Mouse (Mus musculus) stomach, postnatal 0 days (tissue): Measurements from ENCODE around the gene Ptgfrn. TPM values are rescaled to one million over a fixed set of nuclear protein-coding genes. Genes with fewer than 3 reads are reported as not detected.

Source experiments
- ATAC-seq: fragments of 200-750 bp; cut with Nextera tagmentation; 2 replicates; pipeline ENCODE4 v1.8.0; 2017; ENCODE audit not compliant: low FRiP score, low TSS enrichment
- DNase-seq: peaks from one replicate; pipeline ENCODE4 v3.0.0-alpha.2; 2016; ENCODE audit warnings: low spot score
- H3K27ac ChIP-seq: fragments of 300-500 bp; sonication (generic); replicated peaks from 2 replicates; pipeline ENCODE4 v1.5.1; 2014; ENCODE audit warnings: mild to moderate bottlenecking, control low read depth
- H3K27me3 ChIP-seq: fragments of 300-500 bp; sonication (generic); 2 replicates; pipeline ENCODE4 v1.6.1; 2014; ENCODE audit warnings: low read length; ENCODE audit not compliant: control insufficient read depth, insufficient read depth
- H3K36me3 ChIP-seq: fragments of 300-500 bp; sonication (generic); 2 replicates; pipeline ENCODE4 v1.6.1; 2014; ENCODE audit warnings: low read length, mixed read lengths; ENCODE audit not compliant: control insufficient read depth, insufficient read depth
- H3K4me1 ChIP-seq: fragments of 300-500 bp; sonication (generic); replicated peaks from 2 replicates; pipeline ENCODE4 v1.6.1; 2014; ENCODE audit warnings: antibody characterized with exemption; ENCODE audit not compliant: control insufficient read depth, insufficient read depth
- H3K4me2 ChIP-seq: fragments of 300-500 bp; sonication (generic); replicated peaks from 2 replicates; pipeline ENCODE4 v1.6.1; 2014; ENCODE audit warnings: low read depth, mild to moderate bottlenecking, control low read depth, moderate library complexity
- H3K4me3 ChIP-seq: fragments of 300-500 bp; sonication (generic); 2 replicates; pipeline ENCODE4 v1.5.1; 2014; ENCODE audit warnings: low read depth, low read length, control low read depth
- H3K9ac ChIP-seq: fragments of 300-500 bp; sonication (generic); 2 replicates; pipeline ENCODE4 v1.6.1; 2014; ENCODE audit warnings: mild to moderate bottlenecking, low read length, control low read depth, mixed read lengths
- H3K9me3 ChIP-seq: fragments of 300-500 bp; sonication (generic); 2 replicates; pipeline ENCODE4 v1.6.1; 2016; ENCODE audit warnings: low read length; ENCODE audit not compliant: control insufficient read depth
- CTCF ChIP-seq: IDR thresholded peaks from 2 replicates; pipeline ENCODE4 v1.5.1; 2016; ENCODE audit warnings: antibody characterized with exemption, low read depth, mild to moderate bottlenecking, moderate library complexity
- EP300 ChIP-seq: optimal IDR thresholded peaks from 2 replicates; pipeline ENCODE3; 2016; ENCODE audit warnings: antibody characterized with exemption
- WGBS: fragments of 180-500 bp; shearing (Covaris S2); extraction: QIAGEN DNeasy Blood & Tissue Kit; methylation state at CpG from one replicate; pipeline ENCODE4 v1.1.7; 2014; 5-methylcytosine and 5-hydroxymethylcytosine counted together
- polyA plus RNA-seq: library from polyadenylated mRNA; unstranded; fragments of >200 nt; fragmentation: Nextera tagmentation; extraction: Ambion mirVana; gene quantifications from 2 replicates; pipeline ENCODE4 v1.2.1, GENCODE M21; 2015

The Ptgfrn gene
- polyA plus RNA-seq, 1 experiment from 2014 or later = 5.8 TPM

- DNase-seq (no peak), ATAC-seq (no peak)
- Histone ChIP-seq H3K4me2 (no peak overlapping the region), H3K27ac (no peak overlapping the region), H3K4me3 (no peak overlapping the region), H3K9ac (no peak overlapping the region), H3K9me3 (no peaks in the 10 kb centered on the region), H3K27me3 (no peaks in the 10 kb centered on the region), H3K4me1 (no peaks in the 10 kb centered on the region), H3K36me3 (no peaks in the 10 kb centered on the region)
- TF ChIP-seq CTCF = no peak
- TF ChIP-seq EP300 = no peak
- 34% methylated on average over 2 of the region's 2 CpGs for WGBS
Observed at GRCm38 (mm10) chr3:100999732-101000131, 110.3 kb downstream of the Ptgfrn start.

DNA sequence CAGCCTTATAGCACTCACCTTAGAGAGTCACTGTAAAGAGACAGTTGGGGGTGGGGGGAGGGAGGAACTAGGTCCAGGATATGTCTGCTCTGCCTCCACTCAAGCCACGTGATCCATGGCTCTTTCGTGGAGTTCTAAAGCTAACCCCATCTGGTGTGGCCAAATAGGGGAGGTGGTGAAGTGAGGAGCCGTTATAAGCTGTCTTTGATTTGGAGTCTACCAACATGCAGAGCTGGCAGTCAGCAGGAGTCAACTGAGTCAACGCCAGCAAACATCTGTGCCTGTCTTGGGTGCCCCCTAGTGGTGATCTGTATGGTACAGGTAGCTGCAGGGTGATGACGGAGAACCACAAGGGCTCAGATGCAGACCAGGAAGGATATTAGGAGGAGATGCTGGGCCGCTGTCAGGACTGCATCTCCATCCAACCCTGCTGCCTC is 111.2 kb downstream of the Ptgfrn start:
- DNase-seq (peak; percentile 76), ATAC-seq (peak; percentile 72)
- H3K27ac ChIP-seq = no peak overlapping the region
- H3K4me1 ChIP-seq = no peaks in the 10 kb centered on the region
- no peaks in the 10 kb centered on the region for H3K36me3 ChIP-seq
- H3K9me3 ChIP-seq = no peaks in the 10 kb centered on the region
- no peaks in the 10 kb centered on the region for H3K27me3 ChIP-seq
- H3K4me3 ChIP-seq = no peak overlapping the region
- H3K4me2 ChIP-seq = no peak overlapping the region
- no peak for TF ChIP-seq EP300
- TF ChIP-seq CTCF = peak; percentile 90
- no peak overlapping the region for H3K9ac ChIP-seq
- 19% methylated on average over 6 of the region's 6 CpGs for WGBS

- no peaks in the 10 kb centered on the region for H3K9me3 ChIP-seq
- DNase-seq = no peak
- peak; percentile 29; the same call in 1 of the 2 replicates for ATAC-seq
- no peak overlapping the region for H3K27ac ChIP-seq
- TF ChIP-seq CTCF = no peak
- TF ChIP-seq EP300 = no peak
- no peak overlapping the region for H3K4me2 ChIP-seq
- no peaks in the 10 kb centered on the region for H3K36me3 ChIP-seq
- H3K4me3 ChIP-seq = no peak overlapping the region
- 60% methylated on average over 10 of the region's 10 CpGs for WGBS
- no peak overlapping the region for H3K9ac ChIP-seq
- H3K4me1 ChIP-seq = no peaks in the 10 kb centered on the region
- H3K27me3 ChIP-seq = no peaks in the 10 kb centered on the region
Observed at GRCm38 (mm10) chr3:100997785-100998570, 112.1 kb downstream of the Ptgfrn start.

- H3K27me3 ChIP-seq = no peaks in the 10 kb centered on the region
- H3K9ac ChIP-seq = no peak overlapping the region
- TF ChIP-seq EP300 (no peak), CTCF (no peak)
- H3K4me1 ChIP-seq = no peaks in the 10 kb centered on the region
- no peaks in the 10 kb centered on the region for H3K9me3 ChIP-seq
- no peaks in the 10 kb centered on the region for H3K36me3 ChIP-seq
- ATAC-seq (no peak), DNase-seq (no peak)
- H3K4me3 ChIP-seq = no peak overlapping the region
- whole genome bisulfite sequencing = 79% methylated on average over 4 of the region's 4 CpGs
- H3K4me2 ChIP-seq = no peak overlapping the region
- no peak overlapping the region for H3K27ac ChIP-seq
Observed at GRCm38 (mm10) chr3:100994252-100994651, 115.8 kb downstream of the Ptgfrn start.

DNA sequence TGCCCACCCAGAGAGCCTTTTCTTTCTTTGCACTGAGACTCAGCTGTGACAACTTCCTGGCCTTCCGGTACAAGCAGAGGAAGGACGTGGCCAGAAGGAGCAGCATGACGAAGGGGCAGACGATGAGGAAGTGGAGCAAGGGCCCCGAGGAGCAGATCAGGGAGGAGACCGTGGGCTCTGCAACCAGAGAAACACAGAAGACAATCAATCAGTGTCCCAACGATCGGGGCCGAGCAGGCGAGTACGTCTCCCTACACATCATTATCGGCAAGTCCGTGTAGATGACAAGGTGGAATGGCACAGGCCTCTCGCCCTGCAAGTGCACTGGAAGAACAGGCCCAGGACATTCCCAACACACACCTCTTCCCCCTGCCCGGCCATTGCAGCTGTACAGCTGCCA is 116.4 kb downstream of the Ptgfrn start:
- Histone ChIP-seq H3K4me2 (no peak overlapping the region), H3K9ac (no peak overlapping the region), H3K27me3 (no peaks in the 10 kb centered on the region), H3K4me3 (no peak overlapping the region), H3K4me1 (no peaks in the 10 kb centered on the region), H3K36me3 (no peaks in the 10 kb centered on the region), H3K27ac (0 out of 2 replicates have a peak overlapping the region, but pooled peaks have one; percentile 45), H3K9me3 (no peaks in the 10 kb centered on the region)
- no peak for ATAC-seq
- WGBS = 33% methylated on average over 15 of the region's 15 CpGs
- no peak for TF ChIP-seq EP300
- no peak for TF ChIP-seq CTCF
- no peak for DNase-seq

- 55% methylated on average over 7 of the region's 7 CpGs for WGBS
- H3K27me3 ChIP-seq = no peaks in the 10 kb centered on the region
- DNase-seq = no peak
- no peak for TF ChIP-seq EP300
- TF ChIP-seq CTCF = no peak
- H3K4me2 ChIP-seq = no peak overlapping the region
- no peaks in the 10 kb centered on the region for H3K36me3 ChIP-seq
- 0 out of 2 replicates have a peak overlapping the region, but pooled peaks have one; percentile 45 for H3K27ac ChIP-seq
- no peaks in the 10 kb centered on the region for H3K9me3 ChIP-seq
- H3K4me1 ChIP-seq = no peaks in the 10 kb centered on the region
- H3K9ac ChIP-seq = no peak overlapping the region
- no peak overlapping the region for H3K4me3 ChIP-seq
- no peak for ATAC-seq
Observed at GRCm38 (mm10) chr3:100993158-100993557, 116.9 kb downstream of the Ptgfrn start.

Other genes starting within 250 kb of the Ptgfrn start
- 2.6 and 2.8 TPM in 2 replicates for gene Trim45, start 188.1 kb downstream of the Ptgfrn start, polyA plus RNA-seq
- 3.6 and 4.1 TPM in 2 replicates for gene Ttf2, start 140.6 kb downstream of the Ptgfrn start, polyA plus RNA-seq
- 0.06 and 0.11 TPM in 2 replicates for gene Cd101, start 80.7 kb downstream of the Ptgfrn start, polyA plus RNA-seq
- gene Cd2, start 177.7 kb upstream of the Ptgfrn start, polyA plus RNA-seq = 0.17 TPM in 1 of 2 replicates, not detected in the other